Mouse (Mus musculus) stomach, embryonic 15.5 days (tissue): ENCODE data around the gene Fam19a2. TPM values are rescaled to one million over a fixed set of nuclear protein-coding genes. Genes with fewer than 3 reads are reported as not detected.

ENCODE experiments used
- ATAC-seq: fragments of 200-750 bp; cut with Nextera tagmentation; 2 replicates; pipeline ENCODE4 v1.8.0; 2017; ENCODE audit warnings: low read depth, moderate number of reproducible peaks, moderate TSS enrichment; ENCODE audit not compliant: insufficient read depth, low FRiP score
- H3K27ac ChIP-seq: fragments of 300-500 bp; sonication (generic); 2 replicates; pipeline ENCODE4 v1.5.1; 2015; ENCODE audit warnings: mild to moderate bottlenecking, inconsistent platforms
- H3K27me3 ChIP-seq: fragments of 300-500 bp; sonication (generic); replicated peaks from 2 replicates; pipeline ENCODE4 v1.6.1; 2015; ENCODE audit warnings: inconsistent platforms
- H3K36me3 ChIP-seq: fragments of 300-500 bp; sonication (generic); 2 replicates; pipeline ENCODE4 v1.6.1; 2015; ENCODE audit warnings: inconsistent platforms
- H3K4me1 ChIP-seq: fragments of 300-500 bp; sonication (generic); 2 replicates; pipeline ENCODE4 v1.6.1; 2015; ENCODE audit warnings: inconsistent platforms
- H3K4me2 ChIP-seq: fragments of 300-500 bp; sonication (generic); 2 replicates; pipeline ENCODE4 v1.6.1; 2015; ENCODE audit warnings: mild to moderate bottlenecking, inconsistent platforms
- H3K4me3 ChIP-seq: fragments of 300-500 bp; sonication (generic); replicated peaks from 2 replicates; pipeline ENCODE4 v1.5.1; 2015; ENCODE audit warnings: inconsistent platforms
- H3K9ac ChIP-seq: fragments of 300-500 bp; sonication (generic); 2 replicates; pipeline ENCODE4 v1.6.1; 2015; ENCODE audit warnings: inconsistent platforms
- H3K9me3 ChIP-seq: fragments of 300-500 bp; sonication (generic); 2 replicates; pipeline ENCODE4 v1.6.1; 2016; ENCODE audit warnings: inconsistent platforms
- WGBS: fragments of 180-500 bp; shearing (Covaris S2); methylation state at CpG from one replicate; pipeline ENCODE4 v1.1.7; 2015; 5-methylcytosine and 5-hydroxymethylcytosine counted together
- polyA plus RNA-seq: library from polyadenylated mRNA; unstranded; fragments of >200 nt; fragmentation: Nextera tagmentation; extraction: Ambion mirVana; gene quantifications from 2 replicates; pipeline ENCODE4 v1.2.1, GENCODE M21; 2015

The Fam19a2 gene
- polyA plus RNA-seq, 1 experiment from 2014 or later = 4.6 TPM

GRCm38 (mm10) chr10:123789374-123789773, 525.6 kb downstream of the Fam19a2 start:
- no peak for ATAC-seq
- 78% methylated on average over 2 of the region's 2 CpGs for WGBS

More at GRCm38 (mm10) chr10:123789374-123789773, 525.6 kb downstream of the Fam19a2 start:
- no peak overlapping the region for H3K9ac ChIP-seq
- H3K27ac ChIP-seq = no peak overlapping the region
- H3K9me3 ChIP-seq = no peaks in the 10 kb centered on the region
- H3K4me2 ChIP-seq = no peak overlapping the region
- no peaks in the 10 kb centered on the region for H3K36me3 ChIP-seq
- H3K4me3 ChIP-seq = no peak overlapping the region
- H3K4me1 ChIP-seq = no peaks in the 10 kb centered on the region
- no peaks in the 10 kb centered on the region for H3K27me3 ChIP-seq

Other genes starting within 250 kb of the Fam19a2 start
- gene Mon2, start 187.5 kb upstream of the Fam19a2 start, polyA plus RNA-seq = 24.5 and 30.1 TPM in 2 replicates
- 69.3 and 70.3 TPM in 2 replicates for gene Usp15, start 67.0 kb upstream of the Fam19a2 start, polyA plus RNA-seq